10 mouse cellular contexts compared by ENCODE assay signal in the genomic region with DNA sequence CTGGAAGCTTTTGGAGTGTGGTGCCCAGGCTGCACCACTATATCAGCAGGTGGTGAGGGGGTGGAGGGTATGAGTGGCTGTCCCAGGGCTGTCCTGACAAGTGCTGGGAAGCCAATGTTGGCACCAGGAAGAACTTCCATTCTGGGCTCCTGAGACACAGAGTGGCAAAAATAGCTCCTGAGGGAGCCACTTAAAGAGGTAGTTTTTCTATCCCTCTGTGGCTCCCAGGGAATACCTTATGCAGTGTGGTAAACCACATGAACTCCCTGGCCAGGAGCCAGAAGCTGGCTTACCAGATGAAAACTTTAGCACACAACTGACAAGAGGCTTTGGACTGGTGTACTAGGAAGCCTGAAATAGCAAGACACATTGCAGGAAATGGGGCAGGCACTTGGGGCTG. TPM values are rescaled to one million over a fixed set of nuclear protein-coding genes. Genes with fewer than 3 reads are reported as not detected.
DNase-seq lines count a peak whose midpoint lies in the region; ATAC-seq and TF ChIP-seq lines count a peak whose summit lies in the region.
"Had no signal": no experiment of that assay in that cellular context is flagged by ENCODE, and none has a peak within 500 bp of the region (broad histone marks: within the 10 kb centered on the region; RNA-seq: fewer than 3 reads in every experiment).

No protein-coding gene starts in this region.

- no peak overlapping the region for H3K27ac ChIP-seq in lung, postnatal 0 days (ENCODE audit: low read length)
- no peak overlapping the region for H3K27ac ChIP-seq in forebrain, embryonic 11.5 days (ENCODE audit: low read depth, low read length)
- H3K27ac ChIP-seq: stomach, embryonic 15.5 days had no signal

- peak; percentile 6 for DNase-seq in lung, postnatal 25 days (ENCODE audit: low spot score)
- no peak for DNase-seq in lung, postnatal 0 days (ENCODE audit: low spot score)
- DNase-seq in gastrocnemius, postnatal 10 days, result peak; percentile 71
- peak; percentile 5 to 11 for DNase-seq in kidney, postnatal 4 days
- DNase-seq in telencephalon, adult 2 months (ENCODE audit: low read depth, low spot score), result peak; percentile 90
- DNase-seq in cerebellum, adult 11-12 months, result no peak
- DNase-seq in forebrain, embryonic 11.5 days (ENCODE audit: low spot score), result no peak
- no peak for DNase-seq in cerebellum, adult 9-10 months

- H3K36me3 ChIP-seq in lung, postnatal 0 days (ENCODE audit: insufficient read depth, low read length), result no peaks in the 10 kb centered on the region
- no peaks in the 10 kb centered on the region for H3K36me3 ChIP-seq in forebrain, embryonic 11.5 days (ENCODE audit: control insufficient read depth, insufficient read depth, low read length)
- H3K36me3 ChIP-seq: stomach, embryonic 15.5 days had no signal

- H3K4me3 ChIP-seq in lung, postnatal 0 days (ENCODE audit: low read depth, low read length), result no peak overlapping the region
- no peak overlapping the region for H3K4me3 ChIP-seq in forebrain, embryonic 11.5 days (ENCODE audit: low read depth, low read length)
- H3K4me3 ChIP-seq: stomach, embryonic 15.5 days had no signal

- H3K9me3 ChIP-seq in lung, postnatal 0 days (ENCODE audit: low read length), result no peaks in the 10 kb centered on the region
- no peaks in the 10 kb centered on the region for H3K9me3 ChIP-seq in forebrain, embryonic 11.5 days (ENCODE audit: control insufficient read depth, low read length)
- H3K9me3 ChIP-seq: stomach, embryonic 15.5 days had no signal

- H3K4me2 ChIP-seq in lung, postnatal 0 days (replicated peaks; ENCODE audit: low read depth, low read length), result no peak overlapping the region
- no peak overlapping the region for H3K4me2 ChIP-seq in forebrain, embryonic 11.5 days (ENCODE audit: low read depth, low read length, severe bottlenecking)
- H3K4me2 ChIP-seq: stomach, embryonic 15.5 days had no signal

- TF ChIP-seq EP300 in lung, postnatal 0 days (IDR thresholded peaks at IDR 0.05), result no peak

- H3K9ac ChIP-seq in lung, postnatal 0 days (replicated peaks; ENCODE audit: low read depth), result no peak overlapping the region
- H3K9ac ChIP-seq in forebrain, embryonic 11.5 days (ENCODE audit: low read length), result no peak overlapping the region
- H3K9ac ChIP-seq: stomach, embryonic 15.5 days had no signal

- H3K27me3 ChIP-seq in lung, postnatal 0 days (replicated peaks; ENCODE audit: insufficient read depth, low read length), result no peaks in the 10 kb centered on the region
- H3K27me3 ChIP-seq in forebrain, embryonic 11.5 days (ENCODE audit: control insufficient read depth, insufficient read depth, low read length), result no peaks in the 10 kb centered on the region
- H3K27me3 ChIP-seq: stomach, embryonic 15.5 days had no signal

- TF ChIP-seq CTCF in lung, postnatal 0 days (IDR thresholded peaks at IDR 0.05), result no peak

- ATAC-seq in lung, postnatal 0 days, result no peak
- no peak for ATAC-seq in forebrain, embryonic 11.5 days (replicated peaks; ENCODE audit: low FRiP score)
- ATAC-seq: activated CD4-positive, CD25-positive, alpha-beta regulatory T cell, adult 4 months had no signal

- H3K4me1 ChIP-seq in lung, postnatal 0 days (ENCODE audit: insufficient read depth, low read depth, low read length), result no peaks in the 10 kb centered on the region
- H3K4me1 ChIP-seq in forebrain, embryonic 11.5 days (replicated peaks; ENCODE audit: control insufficient read depth, insufficient read depth, low read length), result no peaks in the 10 kb centered on the region
- H3K4me1 ChIP-seq: stomach, embryonic 15.5 days had no signal

RNA-seq across cellular contexts. Expression of gene 4931440F15Rik, which starts 47.5 kb away (rescaled TPM):
- polyA plus RNA-seq in lung, postnatal 0 days (2015; fragmentation: Nextera tagmentation; extraction: Ambion mirVana), result 0.04 and 0.07 TPM in 2 replicates
- total RNA-seq in gastrocnemius, postnatal 10 days (2021), result 1 to 10 TPM; 1.8 to 2.3 TPM
- polyA plus RNA-seq in forebrain, embryonic 11.5 days (2014; fragmentation: Nextera tagmentation; extraction: Ambion mirVana), result 0.13 and 0.24 TPM in 2 replicates
- polyA plus RNA-seq: activated CD4-positive, CD25-positive, alpha-beta regulatory T cell, adult 4 months had no signal

Comparison
In these comparisons a context has a peak if more than half of its experiments do, and no peak if none do; other contexts are left out.
1. DNase-seq: peak in lung, postnatal 25 days (single experiment), gastrocnemius, postnatal 10 days (single experiment), kidney, postnatal 4 days (2 of 2) and telencephalon, adult 2 months (single experiment); none in lung, postnatal 0 days (single experiment), cerebellum, adult 11-12 months (single experiment), forebrain, embryonic 11.5 days (single experiment) and cerebellum, adult 9-10 months (single experiment).